Mouse (Mus musculus) T-helper 1 cell (primary cell): ENCODE results near the gene Dcps.

Source experiments
- in situ Hi-C: fragments of 300-600 bp; cut with MboI, MseI; formaldehyde crosslinking; loops from one replicate; pipeline ENCODE4 v1.15.1; 2025; ENCODE audit warnings: high pct_unique_total_duplicates

The Dcps gene

GRCm38 (mm10) chr9:35111446-35111845 lies 64.4 kb downstream of the Dcps start:
- in situ Hi-C loops: no loop called here

- in situ Hi-C loops: no loop called here
Observed at GRCm38 (mm10) chr9:35110567-35110966, 65.3 kb downstream of the Dcps start.

- in situ Hi-C loops: no loop called here
Observed at GRCm38 (mm10) chr9:35110051-35110450, 65.8 kb downstream of the Dcps start.

- in situ Hi-C loops: no loop called here
Observed at GRCm38 (mm10) chr9:35108916-35109315, 66.9 kb downstream of the Dcps start.

GRCm38 (mm10) chr9:35108066-35108465 lies 67.8 kb downstream of the Dcps start:
- in situ Hi-C loops: no loop called here

GRCm38 (mm10) chr9:35107396-35107795 lies 68.5 kb downstream of the Dcps start:
- in situ Hi-C loops: no loop called here

- in situ Hi-C loops: no loop called here
Observed at GRCm38 (mm10) chr9:35105884-35106880, 69.7 kb downstream of the Dcps start.

GRCm38 (mm10) chr9:35105438-35105837 lies 70.4 kb downstream of the Dcps start:
- in situ Hi-C loops: no loop called here

GRCm38 (mm10) chr9:35104711-35105110 lies 71.2 kb downstream of the Dcps start:
- in situ Hi-C loops: no loop called here

GRCm38 (mm10) chr9:35098762-35099161 lies 77.1 kb downstream of the Dcps start:
- in situ Hi-C loops: no loop called here

GRCm38 (mm10) chr9:35097901-35098300 lies 78.0 kb downstream of the Dcps start:
- in situ Hi-C loops: no loop called here

- in situ Hi-C loops: no loop called here
Observed at GRCm38 (mm10) chr9:35095726-35096125, 80.1 kb downstream of the Dcps start.

GRCm38 (mm10) chr9:35093350-35093749 lies 82.5 kb downstream of the Dcps start:
- in situ Hi-C loops: no loop called here

GRCm38 (mm10) chr9:35092904-35093303 lies 83.0 kb downstream of the Dcps start:
- in situ Hi-C loops: no loop called here
